Comparison of ENCODE assay signal across 10 mouse cellular contexts in genomic region chr3:20661883-20662282, GRCm38 (mm10).
DNase-seq lines count a peak whose midpoint lies in the region; ATAC-seq and TF ChIP-seq lines count a peak whose summit lies in the region.
"Had no signal": no experiment of that assay in that cellular context is flagged by ENCODE, and none has a peak within 500 bp of the region (broad histone marks: within the 10 kb centered on the region; RNA-seq: fewer than 3 reads in every experiment).

No protein-coding gene starts in this region.

- H3K9me3 ChIP-seq in embryonic facial prominence, embryonic 12.5 days = no peaks in the 10 kb centered on the region
- no peaks in the 10 kb centered on the region for H3K9me3 ChIP-seq in hindbrain, embryonic 12.5 days (replicated peaks)
- no peaks in the 10 kb centered on the region for H3K9me3 ChIP-seq in neural tube, embryonic 12.5 days
- no peaks in the 10 kb centered on the region for H3K9me3 ChIP-seq in forebrain, embryonic 16.5 days (ENCODE audit: control insufficient read depth, low read length)
- H3K9me3 ChIP-seq: G1E had no signal

- TF ChIP-seq CTCF in left cerebral cortex, adult 2 months (IDR thresholded peaks at IDR 0.05) = no peak

- intact Hi-C loops in left cerebral cortex, adult 2 months (cut with DNase I) = loop anchor here (10.0 kb wide), 1 partner anchor 233 kb away; no protein-coding TSS in a partner anchor
- intact Hi-C loops in left cerebral cortex, postnatal 36 days (cut with DNase I) = loop anchor here (10.0 kb wide), 1 partner anchor 223 kb away; no protein-coding TSS in a partner anchor

- H3K9ac ChIP-seq in embryonic facial prominence, embryonic 12.5 days = no peak overlapping the region
- no peak overlapping the region for H3K9ac ChIP-seq in hindbrain, embryonic 12.5 days
- H3K9ac ChIP-seq in neural tube, embryonic 12.5 days = no peak overlapping the region
- H3K9ac ChIP-seq in forebrain, embryonic 16.5 days (replicated peaks; ENCODE audit: low read depth, low read length) = no peak overlapping the region

- H3K27ac ChIP-seq in left cerebral cortex, adult 2 months = peak overlapping the region; percentile 59
- H3K27ac ChIP-seq in embryonic facial prominence, embryonic 12.5 days = no peak overlapping the region
- no peak overlapping the region for H3K27ac ChIP-seq in hindbrain, embryonic 12.5 days
- no peak overlapping the region for H3K27ac ChIP-seq in neural tube, embryonic 12.5 days
- no peak overlapping the region for H3K27ac ChIP-seq in forebrain, embryonic 16.5 days (ENCODE audit: low read length)

- 37% methylated on average over 1 of the region's 1 CpGs for WGBS in embryonic facial prominence, embryonic 12.5 days
- 46% methylated on average over 1 of the region's 1 CpGs for whole genome bisulfite sequencing in hindbrain, embryonic 12.5 days
- WGBS in neural tube, embryonic 12.5 days = 78% methylated on average over 1 of the region's 1 CpGs
- WGBS in forebrain, embryonic 16.5 days = 44% methylated on average over 1 of the region's 1 CpGs

- no peaks in the 10 kb centered on the region for H3K27me3 ChIP-seq in embryonic facial prominence, embryonic 12.5 days
- H3K27me3 ChIP-seq in hindbrain, embryonic 12.5 days = no peaks in the 10 kb centered on the region
- no peaks in the 10 kb centered on the region for H3K27me3 ChIP-seq in neural tube, embryonic 12.5 days (replicated peaks)
- H3K27me3 ChIP-seq in forebrain, embryonic 16.5 days (replicated peaks; ENCODE audit: control insufficient read depth, insufficient read depth, low read length) = no peaks in the 10 kb centered on the region

- no peak for DNase-seq in left cerebral cortex, adult 2 months (ENCODE audit: extremely low spot score in 1 of 2, low spot score in 2 of 2)
- DNase-seq in left cerebral cortex, postnatal 36 days (ENCODE audit: low spot score in 2 of 2) = no peak
- no peak for DNase-seq in urinary bladder, postnatal 25 days (ENCODE audit: low spot score)
- no peak for DNase-seq in thymus, adult 18-20 months

- H3K4me1 ChIP-seq in embryonic facial prominence, embryonic 12.5 days = no peaks in the 10 kb centered on the region
- H3K4me1 ChIP-seq in hindbrain, embryonic 12.5 days = no peaks in the 10 kb centered on the region
- H3K4me1 ChIP-seq in neural tube, embryonic 12.5 days = no peaks in the 10 kb centered on the region
- 0 out of 2 replicates have a peak, but pooled peaks cover 5% of the 10 kb centered on the region for H3K4me1 ChIP-seq in forebrain, embryonic 16.5 days (replicated peaks; ENCODE audit: control insufficient read depth, insufficient read depth, low read length)

- no peaks in the 10 kb centered on the region for H3K36me3 ChIP-seq in embryonic facial prominence, embryonic 12.5 days
- H3K36me3 ChIP-seq in hindbrain, embryonic 12.5 days = no peaks in the 10 kb centered on the region
- H3K36me3 ChIP-seq in neural tube, embryonic 12.5 days = no peaks in the 10 kb centered on the region
- no peaks in the 10 kb centered on the region for H3K36me3 ChIP-seq in forebrain, embryonic 16.5 days (ENCODE audit: control insufficient read depth, insufficient read depth)
- H3K36me3 ChIP-seq: G1E had no signal

- no peak overlapping the region for H3K4me3 ChIP-seq in left cerebral cortex, adult 2 months
- H3K4me3 ChIP-seq in embryonic facial prominence, embryonic 12.5 days = no peak overlapping the region
- no peak overlapping the region for H3K4me3 ChIP-seq in hindbrain, embryonic 12.5 days
- H3K4me3 ChIP-seq in neural tube, embryonic 12.5 days = no peak overlapping the region
- no peak overlapping the region for H3K4me3 ChIP-seq in forebrain, embryonic 16.5 days (replicated peaks; ENCODE audit: low read length)
- H3K4me3 ChIP-seq: erythroblast, embryonic 14.5 days had no signal

- H3K4me2 ChIP-seq in embryonic facial prominence, embryonic 12.5 days (replicated peaks) = no peak overlapping the region
- H3K4me2 ChIP-seq in hindbrain, embryonic 12.5 days (replicated peaks) = no peak overlapping the region
- no peak overlapping the region for H3K4me2 ChIP-seq in neural tube, embryonic 12.5 days (replicated peaks)
- H3K4me2 ChIP-seq in forebrain, embryonic 16.5 days (ENCODE audit: low read length) = no peak overlapping the region

- 0 out of 2 replicates have a peak, but pooled peaks have one; percentile 47 for ATAC-seq in embryonic facial prominence, embryonic 12.5 days (ENCODE audit: insufficient number of reproducible peaks, insufficient read depth, low FRiP score, low TSS enrichment)
- ATAC-seq in hindbrain, embryonic 12.5 days (ENCODE audit: low FRiP score) = peak; percentile 80
- peak; percentile 48; the same call in 1 of the 2 replicates for ATAC-seq in neural tube, embryonic 12.5 days (ENCODE audit: low FRiP score, low read depth)
- ATAC-seq in forebrain, embryonic 16.5 days = no peak
